Mouse (Mus musculus): Measurements from ENCODE around the gene Ankrd39.

- TF ChIP-seq CTCF (IDR thresholded peaks at IDR 0.05; ENCODE audit: borderline replicate concordance, insufficient read depth, low read depth, low read length) (no peak; the same call in 1 of the 2 replicates), POLR2A (IDR thresholded peaks at IDR 0.05; ENCODE audit: borderline replicate concordance, insufficient read depth, low read length) (no peak)
Observed at GRCm38 (mm10) chr1:36512089-36512965, 34.9 kb downstream of the Ankrd39 start.

Measured in cerebellum, adult 2 months (tissue).